ENCODE assay signal across 20 mouse cellular contexts in genomic region chr4:83243706-83244105, GRCm38 (mm10).
"Had no signal": no experiment of that assay in that cellular context is flagged by ENCODE, and none has a peak within 500 bp of the region (broad histone marks: within the 10 kb centered on the region; RNA-seq: fewer than 3 reads in every experiment).

No protein-coding gene starts in this region.

- DNase-seq: lung, adult 18-20 months; lung, postnatal 14 days; lung, postnatal 4 days; midbrain, embryonic 14.5 days; retina, postnatal 1 day; right cerebral cortex, adult 18-20 months; right cerebral cortex, postnatal 25 days; right cerebral cortex, postnatal 4 days; thymus, adult 2 months; thymus, postnatal 25 days had no signal

- ATAC-seq: lung, postnatal 0 days; midbrain, embryonic 16.5 days had no signal

- H3K4me3 ChIP-seq: lung, embryonic 15.5 days; midbrain, embryonic 10.5 days; midbrain, embryonic 12.5 days; myocyte; neural tube, embryonic 13.5 days; neural tube, embryonic 15.5 days; stomach, embryonic 15.5 days had no signal

- H3K36me3 ChIP-seq: lung, embryonic 15.5 days; midbrain, embryonic 10.5 days; midbrain, embryonic 12.5 days; stomach, embryonic 15.5 days had no signal

- H3K27me3 ChIP-seq: lung, embryonic 15.5 days; midbrain, embryonic 12.5 days; neural tube, embryonic 13.5 days; neural tube, embryonic 15.5 days; stomach, embryonic 15.5 days had no signal

- H3K4me1 ChIP-seq: midbrain, embryonic 10.5 days; midbrain, embryonic 12.5 days; neural tube, embryonic 13.5 days; neural tube, embryonic 15.5 days; stomach, embryonic 15.5 days had no signal

- H3K9me3 ChIP-seq: lung, embryonic 15.5 days; midbrain, embryonic 10.5 days; midbrain, embryonic 12.5 days; neural tube, embryonic 13.5 days; neural tube, embryonic 15.5 days; stomach, embryonic 15.5 days had no signal

- H3K27ac ChIP-seq: lung, embryonic 15.5 days; midbrain, embryonic 10.5 days; midbrain, embryonic 12.5 days; neural tube, embryonic 13.5 days; neural tube, embryonic 15.5 days; stomach, embryonic 15.5 days; stomach, postnatal 0 days had no signal
